ENCODE assay signal across 8 mouse cellular contexts in genomic region chr8:126138645-126139545, GRCm38 (mm10).
A peak's percentile ranks its signal among the peaks of the same experiment; 100 is the strongest.
DNase-seq lines count a peak whose midpoint lies in the region; ATAC-seq and TF ChIP-seq lines count a peak whose summit lies in the region.

No protein-coding gene starts in this region.

- H3K36me3 ChIP-seq in forebrain, embryonic 16.5 days (ENCODE audit: control insufficient read depth, insufficient read depth): no peaks in the 10 kb centered on the region
- no peaks in the 10 kb centered on the region for H3K36me3 ChIP-seq in midbrain, embryonic 10.5 days

- H3K27me3 ChIP-seq in forebrain, embryonic 16.5 days (replicated peaks; ENCODE audit: control insufficient read depth, insufficient read depth, low read length): peaks cover 28% of the 10 kb centered on the region
- H3K27me3 ChIP-seq in midbrain, embryonic 10.5 days (ENCODE audit: low read depth, poor library complexity, severe bottlenecking): peaks cover 74% of the 10 kb centered on the region

- peak overlapping the region; percentile 65 for H3K9ac ChIP-seq in forebrain, embryonic 16.5 days (replicated peaks; ENCODE audit: low read depth, low read length)

- H3K4me1 ChIP-seq in forebrain, embryonic 16.5 days (replicated peaks; ENCODE audit: control insufficient read depth, insufficient read depth, low read length): peaks cover 8% of the 10 kb centered on the region; the same call in 1 of the 2 replicates
- H3K4me1 ChIP-seq in midbrain, embryonic 10.5 days: peaks cover 21% of the 10 kb centered on the region

- DNase-seq in left cerebral cortex, adult 2 months (ENCODE audit: extremely low spot score in 1 of 2, low spot score in 2 of 2): peak; percentile 24 to 25
- DNase-seq in left cerebral cortex, adult 8-10 months (ENCODE audit: low spot score in 2 of 2): no peak
- peak; percentile 67 for DNase-seq in cerebellum, adult 11-12 months
- peak; percentile 56 for DNase-seq in kidney, postnatal 10 days
- DNase-seq in midbrain, embryonic 10.5 days (ENCODE audit: low spot score): peak; percentile 53
- no peak for DNase-seq in ovary, postnatal 14 days (ENCODE audit: low spot score)

- H3K4me3 ChIP-seq in left cerebral cortex, adult 2 months: peak overlapping the region; percentile 55
- peak overlapping the region; percentile 61 for H3K4me3 ChIP-seq in forebrain, embryonic 16.5 days (replicated peaks; ENCODE audit: low read length)
- peak overlapping the region; percentile 61 for H3K4me3 ChIP-seq in midbrain, embryonic 10.5 days

- H3K27ac ChIP-seq in left cerebral cortex, adult 2 months: peak overlapping the region; percentile 40
- no peak overlapping the region for H3K27ac ChIP-seq in forebrain, embryonic 16.5 days (ENCODE audit: low read length)
- peak overlapping the region; percentile 52 for H3K27ac ChIP-seq in midbrain, embryonic 10.5 days (replicated peaks)

- no peaks in the 10 kb centered on the region for H3K9me3 ChIP-seq in forebrain, embryonic 16.5 days (ENCODE audit: control insufficient read depth, low read length)
- no peaks in the 10 kb centered on the region for H3K9me3 ChIP-seq in midbrain, embryonic 10.5 days (replicated peaks)

- ATAC-seq in forebrain, embryonic 16.5 days: peak; percentile 61
- ATAC-seq in CD4-positive, CD25-positive, alpha-beta regulatory T cell, adult 4 months: no peak

- under 1% methylated on average over 87 of the region's 95 CpGs for WGBS in forebrain, embryonic 16.5 days
- WGBS in midbrain, embryonic 10.5 days: under 1% methylated on average over 95 of the region's 95 CpGs

- H3K4me2 ChIP-seq in forebrain, embryonic 16.5 days (ENCODE audit: low read length): peak overlapping the region; percentile 92

- TF ChIP-seq CTCF in left cerebral cortex, adult 2 months (IDR thresholded peaks at IDR 0.05): no peak

- intact Hi-C loops in left cerebral cortex, adult 2 months (cut with DNase I): no loop called here

Comparison
In these comparisons a context has a peak if more than half of its experiments do, and no peak if none do; other contexts are left out.
1. DNase-seq: peak in left cerebral cortex, adult 2 months (2 of 2), cerebellum, adult 11-12 months (single experiment), kidney, postnatal 10 days (single experiment) and midbrain, embryonic 10.5 days (single experiment); none in left cerebral cortex, adult 8-10 months (0 of 2) and ovary, postnatal 14 days (single experiment).
2. Peak in every context shown above with its lines, with median percentiles within 50 percentile points of each other: H3K4me3 ChIP-seq.